Mouse (Mus musculus): ENCODE results near the gene Nckap5.
"Not testable (repeated sequence)": the region's sequence is repeated elsewhere in the genome, so short reads cannot be mapped to it uniquely, and the experiment has no call there.

Gene Nckap5

GRCm38 (mm10) chr1:126830031-126830927 lies at the start of gene Nckap5:
TSS of gene Nckap5 (minus strand) at chr1:126830799.
- peak; percentile 83 for DNase-seq

DNA sequence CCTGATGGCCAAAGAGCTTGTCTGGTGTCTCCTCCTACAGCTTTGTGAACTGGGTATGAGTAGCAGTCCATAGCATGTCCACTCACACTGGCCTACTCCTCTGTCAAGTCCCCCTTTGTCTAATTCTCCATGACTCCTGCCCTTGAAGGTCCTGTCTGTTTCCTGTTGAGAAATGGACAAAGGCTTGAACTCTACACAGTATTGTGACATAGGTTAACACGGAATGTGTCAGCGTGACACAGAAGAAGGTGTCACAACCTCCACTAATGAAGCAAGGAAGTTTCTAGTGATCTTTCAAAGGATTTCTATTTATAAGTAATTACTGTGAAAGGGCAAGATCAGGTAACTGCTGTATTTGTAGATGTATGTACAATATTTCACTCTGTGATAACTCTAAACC lies 46.9 kb upstream of the Nckap5 start:
- no peak for DNase-seq

- no peak for DNase-seq
Observed at GRCm38 (mm10) chr1:126868372-126868771, 37.8 kb upstream of the Nckap5 start.

GRCm38 (mm10) chr1:126867912-126868311 lies 37.3 kb upstream of the Nckap5 start:
- DNase-seq = no peak

- no peak for DNase-seq
Observed at GRCm38 (mm10) chr1:126865591-126866086, 35.0 kb upstream of the Nckap5 start.

DNA sequence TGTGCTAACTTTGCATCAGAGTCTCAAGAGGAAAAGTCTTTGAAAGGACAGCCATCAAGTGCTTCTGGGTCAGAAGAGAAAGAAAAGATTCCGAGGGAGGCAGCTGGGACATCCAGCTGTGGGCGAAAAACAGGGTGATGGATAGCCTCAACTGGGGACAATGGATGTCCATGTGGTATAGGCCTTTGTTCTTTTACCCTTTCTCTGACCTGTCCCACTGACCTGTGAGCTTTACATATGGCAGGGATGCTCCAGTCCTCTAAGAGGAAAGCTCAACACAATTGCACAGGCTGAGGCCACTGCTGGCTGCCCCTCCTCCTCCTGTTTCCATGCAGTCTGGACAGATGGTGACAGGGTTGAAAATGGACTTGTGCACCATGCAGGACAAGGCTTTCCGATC lies 31.2 kb upstream of the Nckap5 start:
- DNase-seq = no peak

GRCm38 (mm10) chr1:126860537-126860936 lies 29.9 kb upstream of the Nckap5 start:
- DNase-seq = no peak

DNA sequence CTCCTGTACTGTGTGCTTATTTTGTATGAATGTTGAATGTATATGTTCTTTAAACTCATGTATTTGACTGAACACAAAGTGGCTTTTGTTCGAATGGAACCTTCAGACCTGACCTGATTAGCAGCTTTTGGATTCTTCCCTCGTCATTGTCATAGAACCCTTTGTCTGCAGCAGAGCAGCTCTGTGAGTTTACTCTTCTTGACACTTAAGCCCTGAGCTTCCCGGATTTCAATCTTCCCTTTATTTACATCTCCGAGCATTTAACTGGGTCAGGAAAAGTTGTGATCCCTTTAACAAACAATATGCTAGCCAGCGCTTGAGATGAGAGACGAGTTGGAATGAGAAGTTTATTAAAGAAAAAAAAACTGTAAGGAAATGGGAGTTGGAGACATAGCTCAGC lies 18.9 kb upstream of the Nckap5 start:
- DNase-seq = no peak

DNA sequence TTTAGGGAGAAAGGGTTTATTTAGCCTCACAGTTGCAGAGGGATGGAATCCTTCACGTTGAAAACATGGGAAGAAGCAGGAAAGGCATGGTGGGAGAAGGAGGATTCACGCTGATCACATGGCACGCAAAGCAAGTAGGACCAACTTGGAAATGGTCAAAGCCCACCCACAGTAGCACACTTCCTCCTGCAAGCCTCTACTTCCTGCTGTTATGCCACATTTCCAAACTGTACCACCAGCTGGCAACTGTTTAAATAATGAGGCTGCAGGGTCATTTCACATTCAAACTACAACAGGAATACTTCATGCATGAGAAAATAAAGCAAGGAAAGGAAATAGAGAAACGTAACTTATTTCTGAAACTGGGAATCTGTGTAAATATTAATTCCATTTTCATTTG lies 15.7 kb upstream of the Nckap5 start:
- no peak for DNase-seq

- no peak for DNase-seq
Observed at GRCm38 (mm10) chr1:126832885-126833284, 2.3 kb upstream of the Nckap5 start.

DNA sequence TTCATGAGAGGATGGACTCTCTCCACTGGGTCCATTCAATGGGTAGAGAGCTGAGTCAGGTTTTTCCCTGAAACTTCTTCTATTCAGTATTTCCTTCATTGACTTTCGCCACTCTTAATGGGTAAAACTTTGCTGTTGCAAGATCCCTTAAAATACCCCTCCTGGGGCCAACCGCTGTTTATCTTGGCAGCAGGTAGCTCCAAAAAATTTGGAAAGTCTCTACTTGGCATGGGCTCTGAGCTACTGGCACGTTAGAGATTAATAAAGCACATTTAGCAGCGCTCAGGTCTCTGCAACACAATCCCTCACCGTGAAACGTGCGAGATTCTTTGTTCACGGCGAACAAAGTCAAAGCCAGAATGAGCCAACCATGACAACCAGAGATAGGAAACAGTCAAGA lies 1.6 kb downstream of the Nckap5 start:
- DNase-seq = no peak

DNA sequence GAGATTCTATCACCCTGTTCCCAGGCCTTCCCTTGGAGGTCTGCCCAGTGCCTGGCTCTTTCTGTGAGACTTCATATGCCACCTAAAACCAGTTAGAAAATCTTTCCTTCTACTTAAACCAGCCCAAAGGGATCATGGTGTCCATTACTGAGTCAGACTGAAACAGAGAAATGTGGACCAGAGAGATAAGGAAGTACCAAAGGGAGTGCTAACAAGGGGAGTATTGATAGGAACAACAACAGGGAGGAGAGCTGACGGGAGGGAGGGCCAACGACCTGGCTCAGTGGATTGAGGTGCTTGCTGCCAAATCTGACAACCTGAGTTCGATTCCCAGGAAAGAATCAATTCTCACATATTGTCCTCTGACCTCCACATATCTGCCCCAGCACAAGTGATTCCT lies 5.8 kb downstream of the Nckap5 start:
- no peak for DNase-seq

DNA sequence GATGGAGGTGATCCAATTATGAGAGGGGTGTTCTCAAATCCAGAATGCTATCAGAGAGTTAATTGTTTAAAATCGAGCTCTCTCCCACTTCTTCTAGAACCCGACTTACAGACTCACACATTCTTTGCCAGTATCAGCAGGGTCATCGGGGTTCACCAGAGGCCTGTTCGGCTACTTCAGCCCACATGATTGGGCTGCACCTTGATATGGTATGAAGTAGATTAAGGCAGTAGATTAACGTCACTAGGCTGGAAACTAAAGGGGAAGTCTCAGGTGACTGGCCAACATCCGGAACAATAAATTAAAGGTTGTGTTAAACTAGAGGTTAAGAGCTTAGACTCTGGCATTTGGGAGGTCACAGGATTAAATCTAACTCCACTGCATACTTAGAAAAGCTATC lies 8.4 kb downstream of the Nckap5 start:
- DNase-seq = no peak

DNA sequence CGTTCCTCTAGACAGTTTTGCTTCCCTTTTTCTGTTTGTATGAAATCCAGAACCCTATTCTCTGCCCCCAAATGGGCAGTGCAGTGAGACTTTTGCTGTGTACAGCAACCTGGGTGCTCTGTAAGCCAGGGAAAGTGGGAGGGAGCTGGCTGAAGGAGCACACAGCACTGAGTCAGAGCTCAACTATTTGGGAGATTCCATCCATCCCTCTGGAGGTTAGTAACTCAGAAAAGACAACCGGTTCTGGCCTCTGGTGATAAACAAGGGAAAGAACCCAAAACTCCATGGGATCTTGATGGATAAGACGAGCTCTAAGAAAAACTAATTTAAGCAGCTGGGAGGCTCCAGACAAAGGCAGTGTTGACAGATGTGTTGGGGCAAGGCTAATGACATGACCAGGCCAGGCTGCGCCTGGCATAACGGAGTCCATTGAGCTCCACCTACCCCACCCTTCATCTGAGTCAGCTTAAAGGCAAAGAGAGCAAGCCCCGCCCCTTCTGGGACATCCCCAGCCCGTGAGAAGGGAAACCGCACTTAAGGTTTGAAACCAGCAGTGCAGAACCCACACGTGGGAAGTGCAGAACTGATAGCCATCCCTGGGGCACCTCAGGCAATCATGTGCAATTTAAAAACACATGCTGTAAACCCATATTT lies 13.1 kb downstream of the Nckap5 start:
- peak; percentile 22 for DNase-seq

- DNase-seq = no peak
Observed at GRCm38 (mm10) chr1:126806994-126807611, 23.5 kb downstream of the Nckap5 start.

DNA sequence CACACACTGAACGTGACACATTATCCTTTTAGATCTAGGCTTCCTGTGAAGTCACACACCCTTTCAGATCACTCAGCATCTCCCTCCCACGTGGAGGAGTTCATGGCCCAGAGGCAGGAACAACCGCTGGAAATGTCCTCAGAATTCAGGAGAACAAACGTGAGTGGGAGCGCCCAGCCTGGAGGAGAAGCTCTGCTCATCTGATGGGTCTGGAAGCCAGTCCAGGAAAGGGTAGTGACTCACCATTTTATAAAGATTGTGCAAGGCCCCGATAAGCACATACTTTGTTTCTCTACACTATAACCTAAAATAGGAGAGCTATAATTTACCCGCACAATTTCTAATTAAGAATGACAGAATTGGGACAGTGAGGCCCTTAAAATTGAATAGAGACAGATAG lies 24.1 kb downstream of the Nckap5 start:
- no peak for DNase-seq

DNA sequence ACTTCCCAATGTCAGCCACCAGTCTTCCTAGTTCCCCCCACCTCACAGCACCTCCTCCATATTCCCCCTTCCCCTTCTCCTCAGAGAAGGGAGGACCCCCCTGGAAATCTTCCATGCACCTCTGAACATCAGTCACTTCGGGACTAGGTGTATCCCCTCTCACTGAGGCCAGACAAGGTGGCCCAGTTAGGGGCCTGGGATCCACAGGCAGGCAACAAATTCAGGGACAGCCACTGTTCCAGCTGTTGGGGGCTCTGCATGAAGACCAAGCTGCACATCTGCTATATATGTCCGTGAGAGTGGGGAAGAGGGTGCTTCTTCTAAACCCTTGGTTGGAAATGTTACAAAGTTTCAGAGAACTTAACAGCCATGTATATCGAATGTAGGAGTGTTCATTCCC lies 28.2 kb downstream of the Nckap5 start:
- no peak for DNase-seq

- no peak for DNase-seq
Observed at GRCm38 (mm10) chr1:126801706-126802105, 28.9 kb downstream of the Nckap5 start.

- no peak for DNase-seq
Observed at GRCm38 (mm10) chr1:126799379-126799798, 31.2 kb downstream of the Nckap5 start.

- DNase-seq = not testable (repeated sequence)
Observed at GRCm38 (mm10) chr1:126780354-126780941, 50.2 kb downstream of the Nckap5 start.

DNA sequence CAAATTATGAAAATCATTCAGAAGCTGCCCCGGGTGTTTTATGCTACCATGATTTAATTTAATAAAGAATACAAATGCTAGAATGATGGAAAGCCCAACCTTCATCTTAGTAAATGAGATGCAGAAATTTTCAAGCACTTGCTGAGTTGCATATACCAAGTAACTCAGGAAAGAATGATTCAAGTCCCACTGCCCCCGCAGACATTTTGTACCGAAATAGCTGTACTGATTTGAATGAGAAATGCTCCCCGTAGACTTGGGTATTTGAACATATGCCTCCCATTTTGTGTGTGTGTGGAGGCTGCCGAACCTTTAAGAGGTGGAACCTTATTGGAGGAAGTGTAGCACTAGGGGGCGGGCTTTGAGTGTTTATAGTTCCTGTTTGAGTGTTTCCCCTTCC lies 56.7 kb downstream of the Nckap5 start:
- not testable (repeated sequence) for DNase-seq

DNA sequence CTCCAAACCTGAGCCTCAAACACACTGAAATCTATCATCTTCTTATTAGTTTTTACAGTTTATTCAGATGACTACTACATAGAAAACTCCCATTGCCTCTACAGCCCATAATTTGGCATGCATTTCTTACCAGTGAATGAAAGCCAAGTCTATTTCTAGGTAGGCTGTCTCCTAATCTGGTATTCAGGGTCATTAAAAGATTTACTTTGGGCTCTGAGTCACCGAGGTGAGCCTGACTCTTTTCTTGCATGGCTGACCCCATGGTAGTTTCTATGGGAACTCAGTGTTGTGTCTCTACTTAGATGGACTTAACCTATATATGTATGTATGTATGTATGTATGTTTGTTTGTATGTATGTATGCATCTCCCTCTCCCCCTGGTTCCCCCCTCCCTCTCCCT lies 63.6 kb downstream of the Nckap5 start:
- no peak for DNase-seq

- no peak for DNase-seq
Observed at GRCm38 (mm10) chr1:126765506-126766170, 65.0 kb downstream of the Nckap5 start.

All from kidney, postnatal 10 days (tissue).